Mouse (Mus musculus) erythroid progenitor cell, adult 5-6 weeks (primary cell): ENCODE data around the gene Itprid1. TPM values are rescaled to one million over a fixed set of nuclear protein-coding genes. Genes with fewer than 3 reads are reported as not detected.

Experiments
- ATAC-seq: replicated peaks from 2 replicates; pipeline ENCODE4 v1.8.0; 2016; ENCODE audit warnings: moderate number of reproducible peaks, mild to moderate bottlenecking, moderate TSS enrichment, inconsistent platforms; ENCODE audit not compliant: poor library complexity, low FRiP score, severe bottlenecking
- total RNA-seq, 2 experiments: library from RNA; stranded (forward) in 1 of 2; stranded (reverse) in 1 of 2; fragments of 150-400 nt in 1 of 2; fragments of 186-747, 209-891 nt in 1 of 2; gene quantifications; 2 replicates each; pipeline versions ENCODE4 v1.2.3 to v1.2.4; 2015 to 2017; ENCODE audit warnings: low replicate concordance in 2 of 2

Gene Itprid1
- total RNA-seq, 2 experiments from 2014 or later = not detected

GRCm38 (mm10) chr6:55879356-55879960 lies 42.8 kb downstream of the Itprid1 start:
- no peak for ATAC-seq

DNA sequence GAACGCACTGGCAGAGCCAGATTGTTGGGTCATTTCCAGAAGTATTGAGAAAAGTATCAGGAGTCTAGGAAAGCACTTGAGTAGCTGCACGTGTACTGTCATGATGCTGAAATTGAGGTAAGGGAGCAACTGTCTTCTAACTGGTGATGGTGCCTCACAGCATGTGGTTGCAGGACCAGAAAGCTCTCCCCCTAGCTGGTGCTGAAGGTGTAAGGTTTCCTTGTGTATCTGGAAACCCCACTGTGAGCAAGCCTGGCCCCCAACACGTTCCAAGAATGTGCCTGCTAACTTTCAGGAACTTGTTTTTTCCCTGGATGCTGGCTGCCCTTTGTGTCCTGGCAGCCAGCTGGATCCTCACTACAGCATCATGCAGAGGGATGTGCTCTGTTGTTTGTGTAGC lies 44.2 kb downstream of the Itprid1 start:
- no peak for ATAC-seq

GRCm38 (mm10) chr6:55887598-55887997 lies 50.9 kb downstream of the Itprid1 start:
- no peak for ATAC-seq

- no peak for ATAC-seq
These were observed 65.1 kb downstream of the Itprid1 start for GRCm38 (mm10) chr6:55901568-55902328.

DNA sequence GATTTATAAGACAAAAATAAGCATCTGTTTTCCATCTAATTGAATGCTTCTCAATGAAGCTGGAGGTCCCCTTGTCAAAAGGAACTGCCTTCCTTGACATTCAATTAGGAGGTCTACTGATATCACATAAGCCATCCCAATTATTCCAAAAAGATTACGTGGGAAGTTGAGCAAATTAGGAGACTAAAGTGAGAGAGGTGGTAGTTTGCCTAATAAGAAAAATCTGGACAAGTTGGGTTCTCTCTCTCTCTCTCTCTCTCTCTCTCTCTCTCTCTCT lies 65.6 kb downstream of the Itprid1 start:
- no peak for ATAC-seq

DNA sequence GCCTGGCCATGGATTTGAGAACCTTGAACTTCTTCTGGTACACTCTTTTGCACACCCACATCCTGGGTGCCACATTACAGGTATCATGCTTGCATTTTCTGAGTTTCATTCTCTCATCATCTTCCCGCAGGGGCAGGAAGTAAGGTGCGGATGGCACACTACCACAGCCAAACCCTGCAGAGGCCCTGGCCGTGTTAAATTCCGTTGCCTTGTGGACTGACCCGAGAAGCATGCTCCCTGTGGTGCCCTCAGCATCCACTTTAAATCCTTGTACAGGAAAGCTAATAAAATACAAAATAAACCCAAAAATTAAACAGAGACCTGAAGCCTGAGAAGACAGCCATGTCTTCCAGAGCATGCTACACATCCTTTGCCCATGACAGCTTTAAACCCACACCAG lies 82.5 kb downstream of the Itprid1 start:
- ATAC-seq = no peak

- no peak for ATAC-seq
These were observed 83.6 kb downstream of the Itprid1 start for GRCm38 (mm10) chr6:55920282-55920720.

- no peak for ATAC-seq
These were observed 84.4 kb downstream of the Itprid1 start for GRCm38 (mm10) chr6:55920866-55921630.

- no peak for ATAC-seq
These were observed 108.0 kb downstream of the Itprid1 start for GRCm38 (mm10) chr6:55944709-55945108.

- no peak for ATAC-seq
These were observed 113.8 kb downstream of the Itprid1 start for GRCm38 (mm10) chr6:55950345-55951110.

GRCm38 (mm10) chr6:55972998-55973397 lies 136.3 kb downstream of the Itprid1 start:
- no peak for ATAC-seq

GRCm38 (mm10) chr6:55979766-55980165 lies 143.1 kb downstream of the Itprid1 start:
- no peak for ATAC-seq

DNA sequence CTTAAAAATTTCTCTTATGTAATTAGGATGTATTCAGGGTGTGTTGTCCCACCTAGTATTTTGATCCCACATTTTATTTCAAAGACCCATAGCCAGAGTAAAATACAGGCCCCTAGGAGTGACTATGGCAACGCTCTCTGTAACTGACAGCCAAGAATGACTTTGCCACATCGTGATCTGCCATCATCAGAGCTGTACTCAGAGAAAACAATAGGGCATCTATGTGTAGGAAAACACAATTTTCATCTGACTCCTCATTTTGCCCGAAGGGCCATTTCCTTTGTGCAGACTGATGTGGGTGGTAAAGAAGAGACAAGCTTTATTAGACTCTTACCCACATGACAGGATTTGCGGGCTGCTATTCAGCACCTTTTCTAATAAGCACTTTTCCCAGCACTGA lies 172.0 kb downstream of the Itprid1 start:
- no peak for ATAC-seq

DNA sequence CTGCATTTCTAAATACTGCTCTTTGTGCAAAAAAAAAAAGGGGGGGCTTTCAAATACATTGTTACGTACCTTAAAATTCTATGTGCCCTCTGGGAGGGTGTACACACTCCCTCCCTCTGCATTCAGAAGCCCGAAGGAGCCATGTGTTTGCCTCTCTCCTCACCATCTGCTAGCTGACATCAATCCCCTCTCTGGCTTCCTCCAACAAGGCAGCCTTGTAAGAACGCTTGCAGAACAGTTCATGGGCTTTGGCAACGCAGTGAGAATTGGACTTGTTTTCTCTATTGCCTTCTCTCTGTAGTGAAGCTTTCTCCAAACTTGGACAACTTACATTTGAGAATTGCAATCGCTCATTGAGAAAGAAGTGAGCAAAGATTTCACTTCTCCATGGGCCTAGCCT lies 175.7 kb downstream of the Itprid1 start:
- ATAC-seq = no peak

- no peak for ATAC-seq
These were observed 180.7 kb downstream of the Itprid1 start, which contains the start of gene Ppp1r17 for GRCm38 (mm10) chr6:56017291-56017994. Gene Ppp1r17 (plus strand): TSS chr6:56017497.

- no peak for ATAC-seq
These were observed 182.9 kb downstream of the Itprid1 start for GRCm38 (mm10) chr6:56019632-56020031.

GRCm38 (mm10) chr6:56025533-56025932 lies 188.8 kb downstream of the Itprid1 start:
- no peak for ATAC-seq

DNA sequence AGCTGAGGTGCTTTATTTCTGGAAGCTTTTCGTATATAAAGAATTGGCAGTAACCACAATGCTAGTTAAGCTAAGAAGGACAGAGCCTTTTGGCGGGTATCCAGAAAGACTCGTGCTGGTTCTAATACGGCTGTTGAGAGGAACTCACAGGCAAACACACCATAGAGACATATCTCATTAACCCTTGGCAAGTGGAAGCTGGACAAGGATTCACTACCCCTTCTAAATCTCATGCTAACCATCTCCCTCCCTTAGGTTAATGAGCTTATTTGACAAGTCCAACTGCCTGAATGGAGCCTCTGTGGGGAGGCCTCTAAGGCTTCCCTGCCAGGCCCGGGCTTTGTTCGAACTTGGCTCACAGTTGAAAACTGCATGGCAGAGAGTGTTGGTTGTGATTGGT lies 190.6 kb downstream of the Itprid1 start:
- ATAC-seq = no peak

GRCm38 (mm10) chr6:56027966-56028365 lies 191.3 kb downstream of the Itprid1 start:
- no peak for ATAC-seq
